Mouse (Mus musculus): ENCODE data around the gene Cd247. TPM values are rescaled to one million over a fixed set of nuclear protein-coding genes. Genes with fewer than 3 reads are reported as not detected.

Cd247 gene
- total RNA-seq, 2 experiments from 2014 or later, result 0.26 TPM; not detected in 1

- ATAC-seq (replicated peaks; ENCODE audit: poor library complexity, severe bottlenecking), result no peak
Measured at GRCm38 (mm10) chr1:165849458-165850445, 61.3 kb downstream of the Cd247 start.

GRCm38 (mm10) chr1:165852131-165852530 is 63.6 kb downstream of the Cd247 start:
- no peak for ATAC-seq (replicated peaks; ENCODE audit: poor library complexity, severe bottlenecking)

- ATAC-seq (replicated peaks; ENCODE audit: poor library complexity, severe bottlenecking), result no peak
Measured at GRCm38 (mm10) chr1:165853131-165853721, 64.7 kb downstream of the Cd247 start.

GRCm38 (mm10) chr1:165853729-165854420 is 65.4 kb downstream of the Cd247 start:
- ATAC-seq (replicated peaks; ENCODE audit: poor library complexity, severe bottlenecking), result peak; percentile 47; the same call in 1 of the 2 replicates

DNA sequence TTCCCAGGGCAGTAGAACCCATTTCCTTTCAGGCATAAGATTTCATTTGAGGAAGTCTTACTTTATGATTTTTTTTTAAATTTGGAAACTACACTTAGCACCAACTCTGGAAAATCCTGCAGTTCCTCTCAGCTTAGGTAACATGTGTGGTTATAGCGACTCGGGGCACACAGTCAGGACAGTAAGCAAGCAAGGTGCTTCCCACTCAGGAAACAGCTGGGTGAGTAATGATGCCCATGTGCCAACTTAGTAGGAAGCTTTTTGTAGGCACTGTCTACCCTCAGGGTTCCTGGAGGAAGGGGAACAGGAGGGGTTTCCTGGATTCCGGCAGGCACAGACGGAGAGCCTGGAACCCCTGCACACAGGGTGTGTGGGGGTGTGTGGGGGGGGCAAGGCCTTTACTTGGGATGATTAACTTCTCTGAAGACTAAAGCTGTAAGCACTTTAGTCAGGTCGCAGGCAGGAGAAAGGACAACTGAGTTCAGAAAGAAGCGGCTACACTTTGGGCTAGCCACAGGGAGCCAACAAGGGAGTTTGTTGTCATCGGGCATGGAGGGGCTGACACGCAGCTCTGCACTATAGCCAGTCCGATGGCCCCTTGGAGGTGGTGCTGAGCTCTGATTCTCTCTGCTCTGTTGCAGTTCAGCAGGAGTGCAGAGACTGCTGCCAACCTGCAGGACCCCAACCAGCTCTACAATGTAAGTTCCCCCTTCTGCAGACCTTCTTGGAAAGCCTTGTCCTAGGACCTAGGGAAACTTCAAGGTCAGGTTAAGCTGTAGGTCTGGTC is 67.5 kb downstream of the Cd247 start:
- ATAC-seq (replicated peaks; ENCODE audit: poor library complexity, severe bottlenecking), result peak; percentile 66

DNA sequence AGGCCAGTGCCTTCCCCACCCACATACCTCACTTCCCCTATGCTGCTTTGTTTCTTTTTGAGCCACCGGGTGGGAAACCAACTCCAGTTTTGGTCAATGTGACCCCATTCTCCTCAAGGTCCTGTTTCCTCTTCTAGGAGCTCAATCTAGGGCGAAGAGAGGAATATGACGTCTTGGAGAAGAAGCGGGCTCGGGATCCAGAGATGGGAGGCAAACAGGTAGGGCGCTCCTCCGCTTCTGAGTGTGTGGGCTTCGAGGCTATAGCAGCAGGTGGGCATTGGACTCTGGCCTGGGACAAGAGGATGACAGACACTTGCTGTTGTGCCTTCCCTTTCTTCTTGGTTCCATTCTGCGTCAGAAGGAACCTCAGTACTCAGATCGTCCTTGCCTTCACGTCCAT is 68.8 kb downstream of the Cd247 start:
- no peak for ATAC-seq (replicated peaks; ENCODE audit: poor library complexity, severe bottlenecking)

- peak; percentile 38; the same call in 1 of the 2 replicates for ATAC-seq (replicated peaks; ENCODE audit: poor library complexity, severe bottlenecking)
Measured at GRCm38 (mm10) chr1:165858356-165858755, 69.9 kb downstream of the Cd247 start.

GRCm38 (mm10) chr1:165860373-165861234 is 72.1 kb downstream of the Cd247 start:
- ATAC-seq (replicated peaks; ENCODE audit: poor library complexity, severe bottlenecking), result no peak

- no peak for ATAC-seq (replicated peaks; ENCODE audit: poor library complexity, severe bottlenecking)
Measured at GRCm38 (mm10) chr1:165861235-165861609, 72.7 kb downstream of the Cd247 start.

DNA sequence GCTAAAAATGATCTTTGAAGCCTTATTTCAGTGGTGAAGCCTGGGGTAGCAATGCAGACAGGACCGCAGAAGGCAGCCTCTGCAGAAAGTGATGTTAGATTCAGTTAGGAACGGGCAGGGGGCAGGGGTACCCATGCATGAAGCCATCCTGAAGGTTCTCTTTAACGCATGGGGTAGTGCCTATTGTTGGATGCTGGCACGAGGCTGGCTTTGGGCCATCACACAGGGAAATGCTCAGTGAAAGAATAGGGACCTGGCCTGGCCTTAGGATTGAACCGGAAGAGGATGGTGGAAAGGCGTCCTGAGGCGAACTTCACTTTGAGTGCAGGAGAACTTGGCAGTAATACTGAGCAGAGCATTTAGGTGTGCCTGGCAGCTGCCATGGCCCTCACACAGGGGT is 73.6 kb downstream of the Cd247 start:
- ATAC-seq (replicated peaks; ENCODE audit: poor library complexity, severe bottlenecking), result no peak

DNA sequence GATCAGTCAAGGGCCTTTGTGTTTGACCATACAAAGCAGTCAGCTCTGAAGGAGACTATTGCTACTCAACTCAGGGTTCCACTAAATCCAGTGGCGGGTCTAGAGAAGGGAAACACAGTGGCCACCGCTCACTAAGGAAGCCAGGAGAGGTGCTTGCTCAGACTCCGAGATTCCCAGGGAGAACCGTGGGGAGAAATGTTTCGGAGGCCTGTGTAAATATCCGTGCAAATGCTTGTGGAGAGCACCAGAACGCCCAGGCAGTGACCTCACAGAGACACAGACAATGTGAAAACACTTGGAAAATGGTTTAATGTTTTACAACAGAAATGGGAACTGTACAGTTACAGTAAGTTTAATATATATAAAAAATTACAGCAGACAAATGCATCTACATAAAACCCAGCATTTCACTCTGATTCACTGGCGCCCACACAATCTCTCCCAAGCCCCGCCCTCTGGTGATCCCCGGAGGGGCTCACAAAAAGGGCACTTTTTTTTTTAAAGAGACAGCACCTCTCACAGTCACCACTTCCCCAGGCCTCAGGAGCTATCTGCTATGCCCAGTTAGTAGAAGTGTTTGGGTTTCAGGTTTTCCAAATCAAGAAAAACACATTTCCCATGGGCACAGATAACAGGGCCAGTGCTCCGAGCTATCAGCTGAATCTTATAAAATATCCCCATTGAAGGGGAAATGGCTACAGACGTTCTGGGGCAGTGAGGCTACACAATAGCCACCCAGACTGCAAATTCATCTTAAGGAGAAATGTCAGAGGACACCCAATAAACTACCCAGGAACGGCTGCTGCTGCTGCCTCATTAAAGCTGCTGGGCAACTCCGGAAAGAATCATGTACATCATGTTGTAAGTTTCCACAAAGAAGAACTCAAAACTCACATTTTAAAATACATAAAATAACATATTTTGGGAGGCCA is 76.6 kb downstream of the Cd247 start:
- no peak for ATAC-seq (replicated peaks; ENCODE audit: poor library complexity, severe bottlenecking)

DNA sequence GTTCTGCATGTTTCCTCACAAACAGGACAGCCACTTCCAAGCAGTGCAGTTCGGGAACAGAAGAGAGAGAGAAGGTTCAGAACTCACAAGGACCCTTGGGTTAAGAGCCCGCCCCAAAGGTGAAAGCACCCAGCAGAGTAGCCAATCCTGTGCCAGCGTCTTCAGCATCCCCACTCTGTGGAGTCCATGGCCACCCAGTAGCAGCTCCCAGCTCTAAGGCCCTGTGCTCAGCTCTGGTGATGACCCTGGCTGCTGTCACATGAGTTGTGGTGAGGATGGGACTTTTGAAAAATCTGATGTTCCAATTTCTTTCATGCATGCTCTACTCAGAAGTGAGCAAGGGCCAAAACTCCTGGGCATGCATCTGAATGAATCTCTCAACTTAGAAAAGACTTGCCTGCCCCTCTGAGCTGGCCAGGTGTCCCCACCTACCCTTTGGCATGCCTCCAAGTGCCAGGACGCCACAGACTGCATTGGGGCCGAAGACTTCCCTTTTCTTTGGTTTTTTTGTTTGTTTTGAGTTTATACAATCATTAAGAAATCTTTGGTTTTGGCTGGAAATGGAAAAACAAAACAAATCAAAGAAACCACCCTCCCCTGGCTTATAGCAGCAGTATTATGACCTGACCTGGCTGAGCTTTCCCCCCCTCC is 78.3 kb downstream of the Cd247 start:
- 0 out of 2 replicates have a peak, but pooled peaks have one; percentile 30 for ATAC-seq (replicated peaks; ENCODE audit: poor library complexity, severe bottlenecking)

DNA sequence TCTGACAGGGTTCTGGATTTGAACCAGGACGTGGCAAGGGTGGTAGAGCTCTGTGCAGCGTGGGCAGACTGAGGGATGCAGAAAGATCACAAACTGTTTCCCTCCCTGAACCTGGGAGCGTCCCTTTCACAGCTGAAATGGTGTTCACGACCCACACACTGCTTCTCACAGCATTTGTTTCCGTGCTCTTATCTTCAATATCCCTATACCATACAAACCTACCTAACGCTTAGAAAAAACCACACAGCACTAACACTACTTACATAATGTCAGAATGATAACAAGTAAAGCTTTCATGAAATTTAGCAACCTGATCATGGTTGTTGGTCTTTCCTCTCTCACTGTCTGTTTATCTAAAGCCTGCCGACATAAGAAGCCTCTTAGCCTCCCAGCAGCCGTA is 80.2 kb downstream of the Cd247 start:
- no peak for ATAC-seq (replicated peaks; ENCODE audit: poor library complexity, severe bottlenecking)

DNA sequence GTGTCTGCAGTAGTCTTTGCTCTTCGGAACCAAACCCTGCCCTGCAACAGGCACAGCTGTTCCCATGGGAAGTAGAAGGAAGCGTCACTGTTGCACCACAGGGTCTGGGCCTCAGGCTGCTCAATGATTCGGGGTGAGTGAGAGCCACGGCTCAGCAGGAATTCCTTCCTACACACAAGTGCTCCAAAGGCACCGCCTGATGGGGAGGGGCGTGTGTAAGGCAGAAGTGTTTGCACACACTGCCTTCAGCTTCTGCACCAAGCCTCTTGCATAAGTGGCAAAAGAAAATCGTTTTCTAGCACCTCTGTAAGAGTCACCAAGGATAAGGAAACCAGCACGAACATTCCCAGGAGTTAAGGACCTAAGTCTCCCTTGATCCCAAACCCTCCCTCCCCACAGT is 86.2 kb downstream of the Cd247 start:
- ATAC-seq (replicated peaks; ENCODE audit: poor library complexity, severe bottlenecking), result no peak

- ATAC-seq (replicated peaks; ENCODE audit: poor library complexity, severe bottlenecking), result no peak
Measured at GRCm38 (mm10) chr1:165875520-165876284, 87.2 kb downstream of the Cd247 start.

GRCm38 (mm10) chr1:165878751-165879150 is 90.3 kb downstream of the Cd247 start:
- peak; percentile 59 for ATAC-seq (replicated peaks; ENCODE audit: poor library complexity, severe bottlenecking)

All from granulocyte monocyte progenitor cell, adult 5-6 weeks (primary cell).